Mouse (Mus musculus) E14TG2a.4 (cell line): ENCODE results near the gene Kctd4.

ENCODE experiments used
- H3K27me3 ChIP-seq: 2 replicates; pipeline ENCODE4 v1.6.1; 2014; ENCODE audit warnings: low read length, control low read depth; ENCODE audit not compliant: insufficient read depth
- H3K36me3 ChIP-seq: 2 replicates; pipeline ENCODE4 v1.6.1; 2014; ENCODE audit warnings: low read length, control low read depth; ENCODE audit not compliant: insufficient read depth
- H3K4me1 ChIP-seq: replicated peaks from 2 replicates; pipeline ENCODE4 v1.6.1; 2014; ENCODE audit warnings: low read depth, low read length, control low read depth
- H3K4me3 ChIP-seq: replicated peaks from 2 replicates; pipeline ENCODE4 v1.5.1; 2014; ENCODE audit warnings: mild to moderate bottlenecking, low read length
- H3K9me3 ChIP-seq: 2 replicates; pipeline ENCODE4 v1.6.1; 2014; ENCODE audit warnings: low read length, control low read depth
- CTCF ChIP-seq: conservative IDR thresholded peaks from 2 replicates; pipeline ENCODE4 v1.5.1; 2014; ENCODE audit warnings: low read length
- NANOG ChIP-seq: IDR thresholded peaks from 2 replicates; pipeline ENCODE4 v1.6.1; 2014; ENCODE audit warnings: borderline replicate concordance, low read length, mixed read lengths
- POU5F1 ChIP-seq: IDR thresholded peaks from 2 replicates; pipeline ENCODE4 v1.6.1; 2014; ENCODE audit warnings: low read length, borderline replicate concordance

Kctd4 gene

DNA sequence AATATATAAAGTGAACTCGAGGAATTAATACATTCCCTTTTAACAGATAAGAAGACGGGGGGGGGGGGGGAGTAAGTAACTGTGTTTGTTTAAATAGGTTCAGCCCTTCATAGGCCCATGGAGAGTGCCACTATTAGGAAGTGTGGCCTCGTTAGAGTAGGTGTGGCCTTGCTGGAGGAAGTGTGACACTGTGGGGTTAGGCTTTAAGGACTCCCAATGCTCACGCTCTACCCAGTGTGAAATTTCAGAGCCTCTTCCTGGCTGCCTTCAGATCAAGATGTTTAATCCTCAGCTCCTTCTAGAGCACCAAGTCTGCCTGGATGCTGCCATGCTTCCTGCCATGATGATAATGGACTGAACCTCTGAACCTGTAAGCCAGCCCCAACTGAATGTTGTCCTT lies 47.0 kb downstream of the Kctd4 start:
- H3K36me3 ChIP-seq = peaks cover 17% of the 10 kb centered on the region
- no peak overlapping the region for H3K4me3 ChIP-seq
- H3K9me3 ChIP-seq = no peaks in the 10 kb centered on the region
- TF ChIP-seq POU5F1 (no peak), NANOG (no peak), CTCF (no peak)
- peaks cover 35% of the 10 kb centered on the region for H3K4me1 ChIP-seq
- H3K27me3 ChIP-seq = no peaks in the 10 kb centered on the region

GRCm38 (mm10) chr14:76005011-76005410 lies 50.2 kb downstream of the Kctd4 start:
- TF ChIP-seq CTCF (no peak), NANOG (no peak), POU5F1 (no peak)
- 0 out of 2 replicates have a peak, but pooled peaks cover 4% of the 10 kb centered on the region for H3K27me3 ChIP-seq
- H3K36me3 ChIP-seq = peaks cover 19% of the 10 kb centered on the region
- H3K9me3 ChIP-seq = no peaks in the 10 kb centered on the region
- H3K4me1 ChIP-seq = peaks cover 32% of the 10 kb centered on the region
- no peak overlapping the region for H3K4me3 ChIP-seq

- no peaks in the 10 kb centered on the region for H3K9me3 ChIP-seq
- H3K27me3 ChIP-seq = peaks cover 32% of the 10 kb centered on the region
- H3K36me3 ChIP-seq = peaks cover 9% of the 10 kb centered on the region
- H3K4me1 ChIP-seq = peaks cover 41% of the 10 kb centered on the region
- no peak overlapping the region for H3K4me3 ChIP-seq
- no peak for TF ChIP-seq NANOG
- TF ChIP-seq POU5F1 = no peak
- no peak for TF ChIP-seq CTCF
These were observed 53.4 kb downstream of the Kctd4 start for GRCm38 (mm10) chr14:76008174-76008573.

- H3K4me1 ChIP-seq = peaks cover 41% of the 10 kb centered on the region
- H3K36me3 ChIP-seq = peaks cover 9% of the 10 kb centered on the region
- no peaks in the 10 kb centered on the region for H3K9me3 ChIP-seq
- TF ChIP-seq CTCF = no peak
- TF ChIP-seq NANOG = no peak
- TF ChIP-seq POU5F1 = no peak
- peaks cover 40% of the 10 kb centered on the region for H3K27me3 ChIP-seq
- peak overlapping the region; percentile 89 for H3K4me3 ChIP-seq
These were observed 54.4 kb downstream of the Kctd4 start for GRCm38 (mm10) chr14:76009185-76009584.

DNA sequence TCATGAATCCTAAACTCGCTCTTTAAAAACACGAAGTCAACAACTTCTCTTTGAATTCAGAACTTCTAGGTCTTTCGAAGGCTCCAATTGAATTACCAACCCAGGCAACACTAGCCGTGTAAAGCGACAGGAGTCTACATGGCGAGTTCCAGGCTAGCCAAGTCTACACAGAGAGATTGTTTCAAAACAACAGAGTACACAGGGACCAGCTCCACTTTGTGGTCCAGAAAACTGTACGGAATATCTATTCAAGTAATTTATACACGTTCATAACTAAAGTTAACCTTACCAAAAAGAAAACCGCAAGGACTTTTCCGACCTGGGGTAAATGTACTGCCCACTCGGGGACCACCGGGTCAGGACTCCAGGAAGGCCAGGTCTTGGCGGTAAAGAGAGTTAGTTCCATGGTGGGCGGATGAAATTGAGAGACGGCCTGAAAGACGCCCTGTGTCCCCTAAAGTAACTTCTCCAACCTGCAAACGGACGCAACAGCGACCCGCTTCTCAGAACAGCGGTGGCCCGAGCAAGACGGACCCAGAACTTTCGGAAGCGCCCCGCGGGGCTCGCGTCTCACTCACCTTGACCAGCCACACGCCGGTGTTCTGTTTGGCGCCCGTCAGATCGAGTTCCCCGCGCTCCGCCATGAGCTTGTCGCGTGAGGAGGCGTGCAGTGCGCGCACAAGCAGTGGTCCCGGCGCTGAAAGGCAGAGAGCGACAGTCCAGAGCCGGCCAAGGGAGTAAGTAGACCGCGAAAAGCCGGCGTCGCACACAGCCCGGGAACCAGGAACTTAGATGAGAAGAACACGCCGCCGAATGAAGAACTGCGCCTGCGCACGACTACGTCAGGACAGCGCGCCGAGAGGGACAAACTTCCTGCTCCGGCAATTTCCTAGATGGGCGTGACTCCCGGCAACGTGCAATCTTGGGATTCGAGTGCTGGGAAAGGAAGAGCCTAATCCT lies 55.6 kb downstream of the Kctd4 start, which contains the start of gene Gtf2f2:
Gtf2f2 (minus strand) TSS at position 764 of the 960 bp plus-strand sequence.
- TF ChIP-seq POU5F1 (no peak), CTCF (no peak), NANOG (no peak)
- Histone ChIP-seq H3K4me1 (peaks cover 30% of the 10 kb centered on the region), H3K36me3 (peaks cover 9% of the 10 kb centered on the region), H3K9me3 (no peaks in the 10 kb centered on the region), H3K4me3 (peak within 1 kb of the TSS; percentile 89), H3K27me3 (peaks cover 47% of the 10 kb centered on the region)

DNA sequence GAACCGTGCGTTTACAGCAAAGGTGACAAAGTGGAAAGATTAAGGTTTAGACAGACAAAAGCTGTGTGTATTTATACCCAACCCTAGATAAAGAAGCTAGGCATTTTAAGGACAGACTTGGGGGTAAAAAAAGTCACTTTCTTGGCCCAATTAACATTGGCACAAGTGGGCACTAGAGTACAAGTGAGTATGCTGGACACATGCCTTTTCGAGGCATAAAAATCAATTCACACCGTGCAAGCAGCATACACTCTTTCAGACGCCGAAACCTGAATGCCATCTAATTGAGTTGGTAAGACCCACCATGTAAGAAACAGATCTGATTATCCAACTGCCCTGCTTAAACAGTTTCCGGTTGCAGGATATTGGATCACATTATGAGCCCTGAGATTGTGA lies 56.3 kb downstream of the Kctd4 start:
- TF ChIP-seq NANOG (no peak), POU5F1 (no peak), CTCF (no peak)
- peaks cover 47% of the 10 kb centered on the region for H3K27me3 ChIP-seq
- peaks cover 9% of the 10 kb centered on the region for H3K36me3 ChIP-seq
- H3K4me1 ChIP-seq = peaks cover 23% of the 10 kb centered on the region
- no peaks in the 10 kb centered on the region for H3K9me3 ChIP-seq
- H3K4me3 ChIP-seq = peak overlapping the region; percentile 89

GRCm38 (mm10) chr14:76014331-76014730 lies 59.5 kb downstream of the Kctd4 start:
- peaks cover 15% of the 10 kb centered on the region for H3K4me1 ChIP-seq
- H3K9me3 ChIP-seq = no peaks in the 10 kb centered on the region
- H3K36me3 ChIP-seq = no peaks in the 10 kb centered on the region
- peaks cover 52% of the 10 kb centered on the region for H3K27me3 ChIP-seq
- TF ChIP-seq CTCF (no peak), NANOG (no peak), POU5F1 (no peak)
- H3K4me3 ChIP-seq = no peak overlapping the region
